Mouse (Mus musculus) cerebellum, adult 2 months (tissue): ENCODE measurements at regions not wholly inside any gene's neighbourhood (a gene's known extent, or its start where the extent isn't known, plus 50 kb on each side); places are given as distances from the start of the nearest gene placed in this dataset.

Source experiments
- DNase-seq, 2 experiments: peaks; one replicate each; pipeline ENCODE4 v3.0.0; 2021
- H3K27ac ChIP-seq: fragments of 200-500 bp; 2 replicates; pipeline ENCODE4 v1.5.1; 2012; ENCODE audit warnings: low read length, control low read depth, inconsistent platforms; ENCODE audit not compliant: insufficient read depth
- H3K27me3 ChIP-seq: fragments of 200-500 bp; 2 replicates; pipeline ENCODE4 v1.6.1; 2012; ENCODE audit warnings: inconsistent platforms, mild to moderate bottlenecking, low read length, moderate library complexity; ENCODE audit not compliant: control insufficient read depth, insufficient read depth
- H3K4me1 ChIP-seq: fragments of 200-500 bp; 2 replicates; pipeline ENCODE4 v1.6.1; 2011; ENCODE audit warnings: low read length; ENCODE audit not compliant: control insufficient read depth, insufficient read depth
- H3K4me3 ChIP-seq: fragments of 200-500 bp; replicated peaks from 2 replicates; pipeline ENCODE3; 2011; ENCODE audit warnings: mild to moderate bottlenecking, low read depth, low read length, control low read depth; ENCODE audit not compliant: insufficient read depth
- CTCF ChIP-seq: fragments of 200-500 bp; IDR thresholded peaks from 2 replicates; pipeline ENCODE4 v1.5.1; 2011; ENCODE audit warnings: low read depth, mild to moderate bottlenecking, control low read depth, low read length, moderate library complexity, borderline replicate concordance; ENCODE audit not compliant: insufficient read depth
- POLR2A ChIP-seq: fragments of 200-500 bp; IDR thresholded peaks from 2 replicates; pipeline ENCODE4 v1.6.1; 2011; ENCODE audit warnings: low read length, control low read depth, borderline replicate concordance; ENCODE audit not compliant: insufficient read depth
- WGBS: fragments of 180-500 bp; shearing (Covaris S2); methylation state at CpG from one replicate; pipeline ENCODE4 v1.1.7; 2018; 5-methylcytosine and 5-hydroxymethylcytosine counted together

DNA sequence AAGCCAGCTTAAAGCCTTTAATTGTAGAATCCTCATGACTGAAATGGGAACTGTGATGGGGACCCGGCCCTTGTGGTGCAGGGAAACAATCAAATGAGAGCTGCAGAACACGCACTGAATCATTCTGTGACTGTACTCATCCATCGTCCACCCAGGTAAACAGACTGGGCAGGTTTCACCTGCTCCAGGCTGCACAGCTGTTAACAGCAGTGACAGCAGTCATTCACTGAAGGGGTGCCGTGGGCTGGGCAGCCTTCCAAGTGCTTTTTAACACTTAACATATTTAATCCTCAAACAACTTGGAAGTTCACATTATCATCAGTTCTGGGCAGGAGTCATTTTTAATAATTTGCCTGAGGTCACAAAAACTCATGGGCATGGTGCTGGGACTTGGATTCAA lies 208.2 kb downstream of the Foxa2 start:
- H3K27me3 ChIP-seq, result no peaks in the 10 kb centered on the region
- no peak for DNase-seq
- TF ChIP-seq POLR2A (no peak), CTCF (no peak)
- no peak overlapping the region for H3K27ac ChIP-seq
- H3K4me3 ChIP-seq, result no peak overlapping the region
- no peaks in the 10 kb centered on the region for H3K4me1 ChIP-seq
- WGBS, result 67% methylated on average over 4 of the region's 4 CpGs

DNA sequence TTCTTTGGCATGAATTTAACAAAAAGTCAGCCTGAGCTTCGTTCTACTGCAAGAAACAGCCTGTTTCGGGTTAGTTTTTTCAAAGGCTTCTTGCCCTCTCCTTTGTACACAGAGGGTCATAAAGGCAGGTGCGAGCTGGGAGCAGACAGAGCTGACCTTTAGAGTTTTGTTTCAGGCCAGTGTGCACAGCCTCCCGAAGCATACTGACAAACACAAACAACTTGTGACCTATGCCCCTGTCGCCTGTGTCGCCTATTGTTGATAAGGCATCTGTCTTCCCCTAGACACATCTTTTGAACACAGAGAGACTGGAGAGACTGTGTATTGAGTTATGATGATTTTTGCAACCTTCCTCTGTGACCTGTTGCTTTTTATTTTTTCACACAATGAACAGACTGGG lies 216.2 kb downstream of the Foxa2 start:
- 24% methylated on average over 6 of the region's 6 CpGs for WGBS
- Histone ChIP-seq H3K4me3 (no peak overlapping the region), H3K4me1 (no peaks in the 10 kb centered on the region), H3K27me3 (no peaks in the 10 kb centered on the region), H3K27ac (no peak overlapping the region)
- DNase-seq, result no peak
- TF ChIP-seq CTCF, result no peak
- no peak for TF ChIP-seq POLR2A

DNA sequence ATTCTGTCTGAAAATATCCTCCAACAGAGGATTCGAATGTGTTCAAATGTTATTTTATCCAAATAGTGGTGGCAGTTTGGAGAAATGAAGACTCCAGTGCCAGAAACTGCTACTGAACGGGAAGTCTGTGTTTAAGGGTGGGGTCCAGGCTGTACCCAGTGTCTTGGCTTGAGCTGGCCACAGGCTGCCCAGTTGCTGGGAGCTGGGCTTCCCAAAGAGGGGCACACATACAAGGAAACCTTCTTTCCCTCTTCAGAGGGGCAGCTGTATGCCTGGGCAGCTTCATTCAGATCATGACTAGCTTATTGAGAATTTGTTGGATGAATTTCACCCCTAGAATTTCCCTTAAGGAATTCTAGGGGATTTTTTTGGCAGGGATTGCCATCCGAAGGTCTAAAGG lies 229.8 kb downstream of the Foxa2 start:
- H3K4me3 ChIP-seq, result no peak overlapping the region
- no peaks in the 10 kb centered on the region for H3K27me3 ChIP-seq
- DNase-seq, result no peak
- 74% methylated on average over 3 of the region's 3 CpGs for WGBS
- H3K27ac ChIP-seq, result no peak overlapping the region
- TF ChIP-seq CTCF (no peak), POLR2A (no peak)
- H3K4me1 ChIP-seq, result no peaks in the 10 kb centered on the region

DNA sequence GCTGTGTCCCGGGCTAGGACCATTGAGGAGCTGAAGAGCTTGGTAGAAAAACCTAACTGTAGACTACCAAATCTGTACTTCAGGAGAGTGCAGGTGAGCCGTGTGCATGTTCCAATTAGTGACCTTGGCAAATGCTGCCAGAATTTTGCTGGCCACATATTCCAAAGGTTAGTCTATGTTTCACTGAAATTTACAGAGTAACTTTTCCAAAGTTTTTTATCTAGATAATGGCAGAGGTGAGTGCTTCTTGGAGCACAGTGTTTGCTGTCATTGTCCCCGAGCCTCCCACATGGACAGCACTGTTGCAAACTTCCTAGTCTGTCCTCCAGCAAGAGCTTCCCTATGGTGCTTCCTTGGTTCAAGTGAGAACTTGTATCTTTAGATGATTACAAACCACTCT lies 232.5 kb downstream of the Foxa2 start:
- H3K27me3 ChIP-seq, result no peaks in the 10 kb centered on the region
- no peak for TF ChIP-seq POLR2A
- no peak for TF ChIP-seq CTCF
- H3K27ac ChIP-seq, result no peak overlapping the region
- no peaks in the 10 kb centered on the region for H3K4me1 ChIP-seq
- DNase-seq, result no peak
- WGBS, result 80% methylated on average over 3 of the region's 3 CpGs
- no peak overlapping the region for H3K4me3 ChIP-seq

DNA sequence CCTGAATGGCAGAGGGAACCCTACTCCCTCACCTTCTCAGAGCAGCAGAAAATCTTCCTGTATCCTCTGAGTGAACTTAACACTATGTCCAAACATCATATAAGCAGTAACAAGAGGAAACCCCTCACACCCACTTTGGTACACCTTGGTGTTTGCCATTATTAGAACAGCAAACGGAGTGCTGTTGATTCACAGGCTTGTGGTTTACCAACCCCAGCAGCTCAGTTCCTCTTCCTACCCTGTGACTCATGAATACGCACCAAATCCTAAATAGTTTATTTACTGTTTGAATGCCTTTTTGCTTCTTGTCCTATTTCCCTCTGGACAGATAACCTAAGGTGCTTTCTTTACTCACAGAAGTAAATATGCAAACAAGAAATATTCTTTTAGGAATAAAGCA lies 233.3 kb downstream of the Foxa2 start:
- Histone ChIP-seq H3K4me1 (no peaks in the 10 kb centered on the region), H3K27ac (no peak overlapping the region), H3K27me3 (no peaks in the 10 kb centered on the region), H3K4me3 (no peak overlapping the region)
- no peak for TF ChIP-seq CTCF
- no peak for TF ChIP-seq POLR2A
- WGBS, result 89% methylated on average over 2 of the region's 2 CpGs
- no peak for DNase-seq

DNA sequence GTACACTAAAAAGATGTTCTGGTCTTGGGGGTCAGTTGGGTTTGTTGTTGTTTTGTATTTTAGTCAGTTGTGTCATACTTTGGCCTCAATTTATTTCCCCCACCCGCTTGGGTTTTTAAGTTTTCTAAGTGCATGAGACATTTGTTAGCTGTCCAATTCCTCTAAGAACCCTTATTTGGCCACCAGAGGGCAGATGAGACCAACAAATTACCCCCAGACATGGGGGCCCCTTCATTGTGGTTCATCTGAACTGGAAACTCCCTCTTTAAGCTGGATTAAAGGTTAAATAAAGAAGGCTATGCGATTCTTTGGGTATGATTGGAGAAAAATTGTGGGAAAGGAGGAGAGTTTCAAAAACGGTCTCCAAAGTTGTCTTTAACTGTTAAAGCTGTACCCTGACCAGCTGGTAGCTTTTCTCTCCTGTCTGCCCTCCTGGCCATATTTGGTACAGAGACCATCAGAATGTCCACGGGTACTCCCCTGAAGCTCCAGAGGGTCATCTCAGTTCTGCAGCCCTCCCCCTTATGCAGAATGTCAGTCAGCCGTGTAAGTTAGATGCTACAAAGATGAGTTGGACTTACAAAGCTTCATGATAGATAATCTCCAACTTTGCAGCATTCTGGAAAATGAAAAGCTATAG lies 238.6 kb downstream of the Foxa2 start:
- H3K4me1 ChIP-seq, result no peaks in the 10 kb centered on the region
- H3K27me3 ChIP-seq, result no peaks in the 10 kb centered on the region
- H3K4me3 ChIP-seq, result no peak overlapping the region
- H3K27ac ChIP-seq, result no peak overlapping the region
- 40% methylated on average over 5 of the region's 5 CpGs for WGBS
- TF ChIP-seq CTCF, result peak; percentile 31; the same call in 1 of the 2 replicates
- TF ChIP-seq POLR2A, result no peak
- no peak for DNase-seq

DNA sequence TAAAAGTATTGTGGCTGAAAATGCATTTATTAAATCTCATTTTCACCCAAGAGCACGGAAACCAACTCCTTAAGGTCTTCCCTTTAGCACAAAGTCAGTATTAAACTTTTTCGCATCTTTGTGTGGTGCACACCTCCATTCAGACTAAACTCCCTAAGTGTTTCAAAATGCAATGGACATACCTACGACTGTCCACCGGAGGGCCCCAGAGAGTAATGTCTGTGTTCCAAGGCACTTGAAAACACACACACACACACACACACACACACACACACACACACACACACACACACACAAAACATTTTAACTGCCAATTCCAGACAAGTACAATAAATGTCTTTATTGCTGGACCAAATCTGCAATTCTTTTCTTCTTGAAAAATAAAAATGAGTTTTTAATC lies 243.7 kb downstream of the Foxa2 start:
- TF ChIP-seq CTCF, result no peak; the same call in 1 of the 2 replicates
- TF ChIP-seq POLR2A, result no peak
- Histone ChIP-seq H3K27me3 (no peaks in the 10 kb centered on the region), H3K4me1 (no peaks in the 10 kb centered on the region), H3K27ac (no peak overlapping the region), H3K4me3 (no peak overlapping the region)
- 32% methylated on average over 4 of the region's 4 CpGs for WGBS
- no peak for DNase-seq

DNA sequence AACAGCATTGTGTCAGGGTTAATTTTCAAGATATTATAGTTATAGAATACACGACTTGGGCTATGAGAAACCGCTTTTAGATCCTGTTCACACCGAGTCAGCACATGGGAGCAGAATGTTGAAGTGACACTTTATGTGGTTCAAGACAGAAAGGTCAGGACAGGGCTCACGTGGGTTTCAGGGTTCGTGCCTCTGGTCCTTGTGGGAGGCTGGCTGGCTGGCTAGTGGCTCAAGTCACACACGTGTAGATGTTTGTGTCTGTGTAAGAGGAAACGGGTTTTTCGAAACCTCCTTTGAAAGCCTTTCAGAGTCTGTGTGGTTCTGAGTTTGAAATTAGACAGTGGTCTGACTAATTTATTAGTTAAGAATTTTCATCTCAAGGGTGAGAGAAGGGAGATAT lies 255.3 kb downstream of the Foxa2 start:
- no peaks in the 10 kb centered on the region for H3K4me1 ChIP-seq
- no peak for DNase-seq
- no peak overlapping the region for H3K27ac ChIP-seq
- no peaks in the 10 kb centered on the region for H3K27me3 ChIP-seq
- TF ChIP-seq CTCF, result no peak
- no peak for TF ChIP-seq POLR2A
- no peak overlapping the region for H3K4me3 ChIP-seq
- 73% methylated on average over 8 of the region's 8 CpGs for WGBS

DNA sequence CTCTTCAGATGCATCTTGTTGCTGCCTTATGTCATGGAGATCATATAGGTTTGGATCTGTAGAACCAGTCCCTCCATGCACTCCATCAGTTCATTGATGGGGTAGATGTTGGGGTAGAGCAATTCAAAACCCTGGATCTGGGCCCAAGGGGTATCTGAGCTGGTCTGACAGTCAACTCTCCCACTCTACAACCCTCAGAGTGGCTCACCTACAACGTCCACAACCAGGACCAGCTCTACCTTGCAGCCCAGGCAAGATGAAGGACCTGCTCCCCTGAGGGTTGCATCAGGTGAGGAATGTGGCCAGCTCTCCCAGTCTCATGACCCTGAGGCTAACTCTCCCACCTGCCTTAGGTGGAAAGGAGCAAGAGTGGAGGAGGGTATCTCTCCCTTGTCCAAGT lies 256.9 kb downstream of the Foxa2 start:
- TF ChIP-seq POLR2A (no peak), CTCF (no peak)
- Histone ChIP-seq H3K27ac (no peak overlapping the region), H3K27me3 (no peaks in the 10 kb centered on the region), H3K4me3 (no peak overlapping the region), H3K4me1 (no peaks in the 10 kb centered on the region)
- 67% methylated on average over 1 of the region's 1 CpGs for WGBS
- no peak for DNase-seq
